Mouse (Mus musculus) heart, embryonic 11.5 days (tissue): ENCODE measurements around the gene Tmem63c. TPM values are rescaled to one million over a fixed set of nuclear protein-coding genes. Genes with fewer than 3 reads are reported as not detected.

ENCODE experiments used
- ATAC-seq: fragments of 200-750 bp; cut with Nextera tagmentation; replicated peaks from 2 replicates; pipeline ENCODE4 v1.8.0; 2017; ENCODE audit warnings: moderate library complexity; ENCODE audit not compliant: insufficient number of reproducible peaks, low FRiP score, low TSS enrichment
- H3K27ac ChIP-seq: fragments of 300-500 bp; sonication (generic); 2 replicates; pipeline ENCODE4 v1.5.1; 2014; ENCODE audit warnings: mild to moderate bottlenecking, low read depth, low read length
- H3K27me3 ChIP-seq: fragments of 300-500 bp; sonication (generic); 2 replicates; pipeline ENCODE4 v1.6.1; 2014; ENCODE audit warnings: mild to moderate bottlenecking, low read length, mixed read lengths; ENCODE audit not compliant: control insufficient read depth, insufficient read depth
- H3K36me3 ChIP-seq: fragments of 300-500 bp; sonication (generic); 2 replicates; pipeline ENCODE4 v1.6.1; 2014; ENCODE audit warnings: mild to moderate bottlenecking, low read length, moderate library complexity, mixed read lengths; ENCODE audit not compliant: control insufficient read depth, insufficient read depth
- H3K4me1 ChIP-seq: fragments of 300-500 bp; sonication (generic); 2 replicates; pipeline ENCODE4 v1.6.1; 2014; ENCODE audit warnings: low read length; ENCODE audit not compliant: control insufficient read depth, insufficient read depth
- H3K4me2 ChIP-seq: fragments of 300-500 bp; sonication (generic); 2 replicates; pipeline ENCODE4 v1.6.1; 2014; ENCODE audit warnings: mild to moderate bottlenecking, moderate library complexity
- H3K4me3 ChIP-seq: fragments of 300-500 bp; sonication (generic); 2 replicates; pipeline ENCODE4 v1.5.1; 2014; ENCODE audit warnings: low read depth, low read length
- H3K9ac ChIP-seq: fragments of 300-500 bp; sonication (generic); 2 replicates; pipeline ENCODE4 v1.6.1; 2014; ENCODE audit warnings: mild to moderate bottlenecking, low read depth, low read length, moderate library complexity
- H3K9me3 ChIP-seq: fragments of 300-500 bp; sonication (generic); replicated peaks from 2 replicates; pipeline ENCODE4 v1.6.1; 2016; ENCODE audit warnings: low read length; ENCODE audit not compliant: control insufficient read depth
- WGBS: fragments of 180-500 bp; shearing (Covaris S2); extraction: QIAGEN DNeasy Blood & Tissue Kit; methylation state at CpG from one replicate; pipeline ENCODE4 v1.1.7; 2014; ENCODE audit not compliant: insufficient replicate concordance; 5-methylcytosine and 5-hydroxymethylcytosine counted together
- microRNA-seq: library from miRNA; unstranded; fragments of <30 nt; microRNA quantifications from one replicate; pipeline ENCODE4, GENCODE M21; 2016; ENCODE audit warnings: borderline number of aligned reads
- polyA plus RNA-seq: library from polyadenylated mRNA; unstranded; fragments of >200 nt; fragmentation: Nextera tagmentation; extraction: Ambion mirVana; gene quantifications from 2 replicates; pipeline ENCODE4 v1.2.1, GENCODE M21; 2014

Gene Tmem63c
- polyA plus RNA-seq, 1 experiment from 2014 or later: not detected

DNA sequence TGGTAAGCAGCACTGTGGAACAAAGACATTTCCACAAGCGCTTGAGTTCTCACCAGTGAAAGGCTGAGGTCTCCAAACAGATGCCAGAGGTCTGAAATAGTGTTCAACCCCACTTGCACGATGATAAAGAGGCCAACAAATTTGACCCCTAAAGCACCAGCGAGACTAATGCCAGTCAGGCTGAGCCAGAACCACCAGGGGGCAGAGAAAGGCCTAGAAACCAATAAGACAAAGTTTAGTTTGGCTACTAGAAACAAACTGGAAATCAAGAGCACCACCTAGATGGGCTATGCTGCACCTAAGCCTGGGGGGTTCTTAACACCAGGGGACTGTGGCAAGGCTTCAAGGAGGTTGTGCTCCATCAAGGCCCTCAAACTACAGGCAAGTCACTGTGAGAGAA lies 110.5 kb downstream of the Tmem63c start:
- no peak overlapping the region for H3K27ac ChIP-seq
- H3K36me3 ChIP-seq: no peaks in the 10 kb centered on the region; the same call in 1 of the 2 replicates
- 47% methylated on average over 3 of the region's 3 CpGs for WGBS
- H3K9ac ChIP-seq: no peak overlapping the region
- no peak overlapping the region for H3K4me3 ChIP-seq
- no peak for ATAC-seq
- H3K4me2 ChIP-seq: no peak overlapping the region
- no peaks in the 10 kb centered on the region for H3K27me3 ChIP-seq
- H3K4me1 ChIP-seq: peaks cover 10% of the 10 kb centered on the region; the same call in 1 of the 2 replicates
- no peaks in the 10 kb centered on the region for H3K9me3 ChIP-seq

DNA sequence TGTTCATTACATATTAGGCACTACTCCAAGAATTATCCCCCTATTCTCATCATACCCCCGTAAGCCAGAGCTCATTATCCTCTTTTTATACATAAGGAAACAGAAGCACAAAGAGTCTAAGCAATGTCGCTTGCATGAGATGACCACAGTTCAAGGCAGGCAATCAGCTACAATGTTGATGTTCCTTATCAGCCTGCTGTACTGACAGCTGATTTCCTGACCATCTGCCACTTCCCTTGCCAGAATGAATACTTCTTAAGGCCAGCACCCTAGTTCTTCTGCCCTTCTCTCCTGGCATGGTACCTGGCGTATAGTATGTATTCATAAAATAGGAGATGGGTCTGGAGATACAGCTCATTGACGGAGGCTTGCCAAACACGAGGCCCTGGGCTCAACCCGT lies 111.1 kb downstream of the Tmem63c start:
- Histone ChIP-seq H3K4me1 (peaks cover 10% of the 10 kb centered on the region; the same call in 1 of the 2 replicates), H3K27ac (no peak overlapping the region), H3K4me3 (no peak overlapping the region), H3K36me3 (no peaks in the 10 kb centered on the region; the same call in 1 of the 2 replicates), H3K9me3 (no peaks in the 10 kb centered on the region), H3K4me2 (no peak overlapping the region), H3K27me3 (no peaks in the 10 kb centered on the region), H3K9ac (no peak overlapping the region)
- WGBS: 77% methylated on average over 6 of the region's 6 CpGs
- no peak for ATAC-seq

DNA sequence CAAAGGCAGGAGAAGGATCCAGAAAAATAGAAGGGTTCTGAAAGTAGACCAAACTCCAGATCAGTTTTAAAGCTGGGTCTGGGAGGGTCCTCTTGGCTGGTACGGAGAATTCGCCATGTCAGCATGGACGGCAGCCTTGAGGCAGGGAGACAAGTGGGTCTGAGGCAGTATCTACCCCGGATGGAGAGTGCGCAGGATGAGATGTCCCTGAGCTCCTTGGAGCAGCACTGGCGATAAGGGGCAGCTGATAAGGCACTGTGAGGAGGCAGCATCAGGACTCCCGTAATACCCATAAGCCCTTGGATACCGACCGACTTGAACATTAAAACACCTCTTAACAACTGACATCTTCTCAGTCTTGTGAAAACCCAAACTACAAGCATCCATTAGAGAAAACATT lies 111.6 kb downstream of the Tmem63c start:
- Histone ChIP-seq H3K4me3 (no peak overlapping the region), H3K4me1 (peaks cover 10% of the 10 kb centered on the region; the same call in 1 of the 2 replicates), H3K9me3 (no peaks in the 10 kb centered on the region), H3K4me2 (no peak overlapping the region), H3K9ac (no peak overlapping the region), H3K27ac (no peak overlapping the region), H3K36me3 (no peaks in the 10 kb centered on the region; the same call in 1 of the 2 replicates), H3K27me3 (no peaks in the 10 kb centered on the region)
- no peak for ATAC-seq
- 52% methylated on average over 9 of the region's 9 CpGs for WGBS

DNA sequence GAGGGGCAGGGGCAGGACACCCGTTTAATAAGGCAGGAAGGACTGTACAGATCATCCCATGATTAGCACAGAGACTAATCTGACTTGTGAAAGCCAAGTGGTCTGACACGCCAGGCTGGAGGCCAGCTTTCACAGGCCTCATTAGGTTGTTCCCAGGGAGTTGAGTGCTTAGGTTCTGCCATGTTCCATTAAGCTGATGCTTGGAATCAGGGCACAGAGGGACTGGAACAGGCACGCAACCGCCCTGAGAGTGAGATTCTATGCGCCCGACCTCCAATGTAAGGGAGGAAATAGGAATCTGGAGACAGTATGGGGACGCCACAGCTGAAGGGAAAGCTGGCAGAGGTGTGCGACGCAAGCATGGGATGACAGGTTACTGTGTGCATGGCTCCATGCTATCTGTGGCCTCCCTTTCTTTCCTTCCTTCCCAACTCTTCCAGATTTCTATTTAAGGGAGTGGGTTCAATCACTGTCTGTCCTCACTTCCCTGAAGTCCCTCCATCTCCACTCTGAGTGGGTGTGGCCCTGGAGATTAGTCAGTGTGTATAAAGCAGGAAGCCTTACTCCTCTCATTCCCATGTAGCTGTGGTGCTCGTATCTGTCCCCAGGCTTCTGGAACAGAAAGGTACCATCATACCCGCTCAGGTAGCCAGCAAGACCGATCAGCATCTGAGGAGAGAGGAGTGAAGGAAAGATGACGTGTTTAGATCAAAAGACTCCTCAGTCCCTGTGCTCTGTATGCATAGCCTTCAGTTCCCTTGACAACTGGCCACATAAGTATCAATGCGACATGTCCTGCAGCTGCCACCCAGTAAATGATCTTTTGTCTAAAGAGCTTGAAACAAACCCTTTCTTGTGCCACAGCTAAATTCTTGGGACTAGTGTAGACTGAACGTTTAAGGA lies 116.5 kb downstream of the Tmem63c start:
- WGBS: 83% methylated on average over 15 of the region's 15 CpGs
- Histone ChIP-seq H3K27ac (no peak overlapping the region), H3K9ac (no peak overlapping the region)

DNA sequence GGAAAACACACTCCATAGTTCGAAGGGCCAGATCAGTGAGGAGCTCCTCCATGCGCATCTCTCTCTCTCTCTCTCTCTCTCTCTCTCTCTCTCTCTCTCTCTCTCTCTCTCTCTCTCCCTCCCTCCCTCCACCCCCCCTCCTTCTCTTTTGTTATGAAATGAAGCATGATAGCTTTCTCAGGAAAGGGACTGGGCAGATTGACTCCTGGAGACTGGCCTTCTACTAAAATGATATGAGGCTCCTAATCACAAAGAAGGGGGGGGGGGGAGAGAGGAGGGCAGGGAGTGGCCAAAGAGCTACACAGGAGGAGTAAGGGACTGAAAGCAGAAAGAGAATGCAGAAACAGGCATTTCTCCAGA lies 117.2 kb downstream of the Tmem63c start:
- 77% methylated on average over 2 of the region's 2 CpGs for WGBS
- H3K4me2 ChIP-seq: no peak overlapping the region
- H3K4me1 ChIP-seq: peaks cover 7% of the 10 kb centered on the region
- no peak overlapping the region for H3K4me3 ChIP-seq
- no peaks in the 10 kb centered on the region for H3K9me3 ChIP-seq
- no peaks in the 10 kb centered on the region; the same call in 1 of the 2 replicates for H3K36me3 ChIP-seq
- no peak overlapping the region for H3K27ac ChIP-seq
- no peaks in the 10 kb centered on the region for H3K27me3 ChIP-seq
- ATAC-seq: no peak
- H3K9ac ChIP-seq: no peak overlapping the region

More for the DNA sequence above, 116.5 kb downstream of the Tmem63c start:
- peaks cover 9% of the 10 kb centered on the region for H3K4me1 ChIP-seq
- H3K27me3 ChIP-seq: no peaks in the 10 kb centered on the region
- H3K4me3 ChIP-seq: no peak overlapping the region
- no peak overlapping the region for H3K4me2 ChIP-seq
- no peak for ATAC-seq
- H3K36me3 ChIP-seq: no peaks in the 10 kb centered on the region; the same call in 1 of the 2 replicates
- no peaks in the 10 kb centered on the region for H3K9me3 ChIP-seq

DNA sequence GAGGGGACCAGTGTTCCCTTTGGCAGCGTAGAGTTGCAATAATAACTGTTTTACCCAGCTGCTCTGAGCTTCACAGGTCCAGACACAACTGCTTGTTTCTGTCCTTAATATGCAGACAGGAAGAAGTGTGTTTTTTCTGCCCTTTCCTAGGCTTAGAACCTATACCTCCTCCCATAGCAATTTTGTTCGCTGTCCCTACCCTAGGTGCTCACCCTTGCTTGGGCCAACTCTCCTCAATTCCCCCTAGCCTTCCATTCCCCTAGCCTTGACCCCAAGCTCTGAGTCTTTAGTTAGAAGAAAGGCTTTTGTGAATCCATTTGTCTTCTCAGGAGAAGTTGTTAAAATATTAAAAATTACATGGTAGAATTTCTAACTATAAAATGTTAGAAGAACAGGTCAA lies 117.6 kb downstream of the Tmem63c start:
- no peak overlapping the region for H3K27ac ChIP-seq
- H3K36me3 ChIP-seq: no peaks in the 10 kb centered on the region; the same call in 1 of the 2 replicates
- no peak overlapping the region for H3K4me3 ChIP-seq
- no peak overlapping the region for H3K9ac ChIP-seq
- ATAC-seq: no peak
- H3K27me3 ChIP-seq: no peaks in the 10 kb centered on the region
- 68% methylated on average over 2 of the region's 2 CpGs for WGBS
- no peaks in the 10 kb centered on the region for H3K9me3 ChIP-seq
- no peak overlapping the region for H3K4me2 ChIP-seq
- H3K4me1 ChIP-seq: peaks cover 7% of the 10 kb centered on the region

Small RNA genes within 50 kb of the gene (microRNA-seq; reads per million reads assigned to microRNA genes)
- gene Gm25847: not detected

Other genes starting within 250 kb of the Tmem63c start
- 18.9 and 26.9 TPM in 2 replicates for gene Irf2bpl, start 136.5 kb upstream of the Tmem63c start, polyA plus RNA-seq
- gene Cipc, start 74.3 kb upstream of the Tmem63c start, polyA plus RNA-seq: 26.7 and 31.0 TPM in 2 replicates
- gene Zdhhc22, start 30.9 kb upstream of the Tmem63c start, polyA plus RNA-seq: 0.20 TPM in 1 of 2 replicates, not detected in the other
- 0.16 TPM in 1 of 2 replicates, not detected in the other for gene Ngb, start 81.2 kb downstream of the Tmem63c start, polyA plus RNA-seq
- gene Gstz1, start 125.8 kb downstream of the Tmem63c start, polyA plus RNA-seq: 49.0 and 52.7 TPM in 2 replicates
- 14.5 and 15.2 TPM in 2 replicates for gene Pomt2, start 126.6 kb downstream of the Tmem63c start, polyA plus RNA-seq
- gene Samd15, start 178.4 kb downstream of the Tmem63c start, polyA plus RNA-seq: 2.0 and 3.2 TPM in 2 replicates
- gene Tmed8, start 179.1 kb downstream of the Tmem63c start, polyA plus RNA-seq: 2.1 and 3.0 TPM in 2 replicates
- 1.00 and 1.2 TPM in 2 replicates for gene Noxred1, start 217.4 kb downstream of the Tmem63c start, polyA plus RNA-seq
- gene Vipas39, start 244.9 kb downstream of the Tmem63c start, polyA plus RNA-seq: 34.8 and 36.9 TPM in 2 replicates
- 196 and 214 TPM in 2 replicates for gene Ahsa1, start 245.1 kb downstream of the Tmem63c start, polyA plus RNA-seq